Mouse (Mus musculus) limb, embryonic 12.5 days (tissue): Measurements from ENCODE around the gene Cdk10. TPM values are rescaled to one million over a fixed set of nuclear protein-coding genes. Genes with fewer than 3 reads are reported as not detected.
"Not testable (repeated sequence)": the region's sequence is repeated elsewhere in the genome, so short reads cannot be mapped to it uniquely, and the experiment has no call there.

ENCODE experiments used
- ATAC-seq: fragments of 200-750 bp; cut with Nextera tagmentation; 2 replicates; pipeline ENCODE4 v1.8.0; 2017; ENCODE audit warnings: low read depth, moderate TSS enrichment; ENCODE audit not compliant: insufficient number of reproducible peaks, insufficient read depth, low FRiP score, low TSS enrichment
- H3K27ac ChIP-seq: fragments of 300-500 bp; sonication (generic); 2 replicates; pipeline ENCODE4 v1.5.1; 2016; ENCODE audit warnings: mild to moderate bottlenecking, moderate library complexity
- H3K27me3 ChIP-seq: fragments of 300-500 bp; sonication (generic); 2 replicates; pipeline ENCODE4 v1.6.1; 2016; ENCODE audit warnings: mild to moderate bottlenecking, moderate library complexity
- H3K36me3 ChIP-seq: fragments of 300-500 bp; sonication (generic); 2 replicates; pipeline ENCODE4 v1.6.1; 2016; ENCODE audit warnings: mild to moderate bottlenecking, moderate library complexity
- H3K4me1 ChIP-seq: fragments of 300-500 bp; sonication (generic); replicated peaks from 2 replicates; pipeline ENCODE4 v1.6.1; 2016
- H3K4me2 ChIP-seq: fragments of 300-500 bp; sonication (generic); 2 replicates; pipeline ENCODE4 v1.6.1; 2016; ENCODE audit warnings: mild to moderate bottlenecking, moderate library complexity
- H3K4me3 ChIP-seq: fragments of 300-500 bp; sonication (generic); replicated peaks from 2 replicates; pipeline ENCODE4 v1.5.1; 2016; ENCODE audit warnings: mild to moderate bottlenecking
- H3K9ac ChIP-seq: fragments of 300-500 bp; sonication (generic); replicated peaks from 2 replicates; pipeline ENCODE4 v1.6.1; 2016; ENCODE audit warnings: mild to moderate bottlenecking, moderate library complexity
- H3K9me3 ChIP-seq: fragments of 300-500 bp; sonication (generic); 2 replicates; pipeline ENCODE4 v1.6.1; 2016; ENCODE audit warnings: mild to moderate bottlenecking, moderate library complexity
- WGBS: fragments of 180-500 bp; shearing (Covaris S2); methylation state at CpG from one replicate; pipeline ENCODE4 v1.1.7; 2016; 5-methylcytosine and 5-hydroxymethylcytosine counted together
- polyA plus RNA-seq: library from polyadenylated mRNA; unstranded; fragments of >200 nt; fragmentation: Nextera tagmentation; extraction: Ambion mirVana; gene quantifications from 2 replicates; pipeline ENCODE4 v1.2.1, GENCODE M21; 2016

Gene Cdk10
- polyA plus RNA-seq, 1 experiment from 2014 or later = 36.6 TPM

GRCm38 (mm10) chr8:123203571-123203970 lies 21.1 kb upstream of the Cdk10 start:
- Histone ChIP-seq H3K4me1 (no peaks in the 10 kb centered on the region), H3K9me3 (no peaks in the 10 kb centered on the region), H3K27ac (no peak overlapping the region), H3K27me3 (no peaks in the 10 kb centered on the region), H3K36me3 (peaks cover 48% of the 10 kb centered on the region), H3K4me2 (no peak overlapping the region), H3K4me3 (no peak overlapping the region), H3K9ac (no peak overlapping the region)
- WGBS = 87% methylated on average over 3 of the region's 3 CpGs
- ATAC-seq = no peak

GRCm38 (mm10) chr8:123211876-123212275 lies 12.8 kb upstream of the Cdk10 start:
- H3K27ac ChIP-seq = no peak overlapping the region
- peaks cover 17% of the 10 kb centered on the region for H3K4me1 ChIP-seq
- ATAC-seq = no peak
- no peaks in the 10 kb centered on the region for H3K27me3 ChIP-seq
- peak overlapping the region; percentile 90 for H3K4me2 ChIP-seq
- 48% methylated on average over 10 of the region's 10 CpGs for WGBS
- H3K36me3 ChIP-seq = peaks cover 38% of the 10 kb centered on the region
- no peaks in the 10 kb centered on the region for H3K9me3 ChIP-seq
- H3K9ac ChIP-seq = peak overlapping the region; percentile 92
- H3K4me3 ChIP-seq = peak overlapping the region; percentile 98

- peak within 1 kb of the TSS; percentile 98 for H3K4me3 ChIP-seq
- H3K27me3 ChIP-seq = no peaks in the 10 kb centered on the region
- under 1% methylated on average over 76 of the region's 76 CpGs for WGBS
- H3K9me3 ChIP-seq = no peaks in the 10 kb centered on the region
- H3K4me2 ChIP-seq = peak within 1 kb of the TSS; percentile 90
- peaks cover 17% of the 10 kb centered on the region for H3K4me1 ChIP-seq
- peaks cover 32% of the 10 kb centered on the region for H3K36me3 ChIP-seq
- H3K9ac ChIP-seq = peak within 1 kb of the TSS; percentile 92
- H3K27ac ChIP-seq = peak within 1 kb of the TSS; percentile 53
- ATAC-seq = peak; percentile 91
Measured at GRCm38 (mm10) chr8:123212321-123213117, 12.1 kb upstream of the Cdk10 start, which contains the start of the genes Chmp1a and Spata33. Gene Chmp1a, minus strand, starts transcription at chr8:123212763. Gene Spata33, plus strand, starts transcription at chr8:123212832.

GRCm38 (mm10) chr8:123213118-123213772 lies 11.4 kb upstream of the Cdk10 start:
- Histone ChIP-seq H3K9ac (peak overlapping the region; percentile 65), H3K27me3 (no peaks in the 10 kb centered on the region), H3K9me3 (no peaks in the 10 kb centered on the region), H3K4me1 (peaks cover 17% of the 10 kb centered on the region), H3K36me3 (peaks cover 25% of the 10 kb centered on the region), H3K4me2 (peak overlapping the region; percentile 90), H3K4me3 (peak overlapping the region; percentile 98), H3K27ac (peak overlapping the region; percentile 53)
- ATAC-seq = no peak; the same call in none of the 2 replicates
- 13% methylated on average over 22 of the region's 22 CpGs for WGBS

- no peak overlapping the region for H3K27ac ChIP-seq
- WGBS = 80% methylated on average over 3 of the region's 3 CpGs
- ATAC-seq = no peak
- H3K9ac ChIP-seq = no peak overlapping the region
- no peaks in the 10 kb centered on the region for H3K9me3 ChIP-seq
- no peaks in the 10 kb centered on the region for H3K27me3 ChIP-seq
- peaks cover 3% of the 10 kb centered on the region; the same call in 1 of the 2 replicates for H3K36me3 ChIP-seq
- no peak overlapping the region for H3K4me3 ChIP-seq
- peaks cover 17% of the 10 kb centered on the region for H3K4me1 ChIP-seq
- no peak overlapping the region for H3K4me2 ChIP-seq
Measured at GRCm38 (mm10) chr8:123215430-123215829, 9.2 kb upstream of the Cdk10 start.

GRCm38 (mm10) chr8:123220917-123221316 lies 3.7 kb upstream of the Cdk10 start:
- Histone ChIP-seq H3K27ac (no peak overlapping the region), H3K9ac (no peak overlapping the region), H3K9me3 (no peaks in the 10 kb centered on the region), H3K36me3 (no peaks in the 10 kb centered on the region), H3K4me2 (no peak overlapping the region), H3K4me3 (no peak overlapping the region), H3K27me3 (no peaks in the 10 kb centered on the region), H3K4me1 (peaks cover 13% of the 10 kb centered on the region)
- 86% methylated on average over 1 of the region's 1 CpGs for WGBS
- no peak for ATAC-seq

GRCm38 (mm10) chr8:123228416-123228815 lies 3.8 kb downstream of the Cdk10 start:
- ATAC-seq = no peak
- H3K9me3 ChIP-seq = no peaks in the 10 kb centered on the region
- H3K36me3 ChIP-seq = peaks cover 32% of the 10 kb centered on the region
- H3K27ac ChIP-seq = no peak overlapping the region
- no peak overlapping the region for H3K4me3 ChIP-seq
- 100% methylated on average over 1 of the region's 1 CpGs for WGBS
- peaks cover 13% of the 10 kb centered on the region for H3K4me1 ChIP-seq
- peaks cover 15% of the 10 kb centered on the region for H3K27me3 ChIP-seq
- no peak overlapping the region for H3K9ac ChIP-seq
- H3K4me2 ChIP-seq = no peak overlapping the region

- Histone ChIP-seq H3K36me3 (peaks cover 32% of the 10 kb centered on the region), H3K27me3 (peaks cover 34% of the 10 kb centered on the region)
- not testable (repeated sequence) for ATAC-seq, H3K9me3 ChIP-seq, H3K4me1 ChIP-seq, H3K4me3 ChIP-seq, H3K9ac ChIP-seq, H3K4me2 ChIP-seq, H3K27ac ChIP-seq
- WGBS = 85% methylated on average over 11 of the region's 11 CpGs
Measured at GRCm38 (mm10) chr8:123230326-123230725, 5.7 kb downstream of the Cdk10 start.

- 53% methylated on average over 5 of the region's 5 CpGs for WGBS
- no peak overlapping the region for H3K27ac ChIP-seq
- no peaks in the 10 kb centered on the region for H3K9me3 ChIP-seq
- H3K4me3 ChIP-seq = no peak overlapping the region
- H3K4me1 ChIP-seq = peaks cover 7% of the 10 kb centered on the region
- peaks cover 48% of the 10 kb centered on the region for H3K27me3 ChIP-seq
- no peak overlapping the region for H3K4me2 ChIP-seq
- peaks cover 32% of the 10 kb centered on the region for H3K36me3 ChIP-seq
- ATAC-seq = no peak
- no peak overlapping the region for H3K9ac ChIP-seq
Measured at GRCm38 (mm10) chr8:123231742-123232141, 7.1 kb downstream of the Cdk10 start.

GRCm38 (mm10) chr8:123232553-123232952 lies 7.9 kb downstream of the Cdk10 start:
- Histone ChIP-seq H3K4me1 (peaks cover 7% of the 10 kb centered on the region), H3K9me3 (no peaks in the 10 kb centered on the region), H3K4me3 (no peak overlapping the region), H3K4me2 (no peak overlapping the region), H3K9ac (no peak overlapping the region), H3K36me3 (peaks cover 24% of the 10 kb centered on the region), H3K27me3 (peaks cover 49% of the 10 kb centered on the region), H3K27ac (no peak overlapping the region)
- ATAC-seq = no peak
- 30% methylated on average over 7 of the region's 7 CpGs for WGBS

- WGBS = 53% methylated on average over 13 of the region's 13 CpGs
- H3K9ac ChIP-seq = no peak overlapping the region
- H3K9me3 ChIP-seq = no peaks in the 10 kb centered on the region
- no peak for ATAC-seq
- H3K27ac ChIP-seq = no peak overlapping the region
- H3K36me3 ChIP-seq = peaks cover 17% of the 10 kb centered on the region
- H3K4me3 ChIP-seq = no peak overlapping the region
- H3K27me3 ChIP-seq = peaks cover 49% of the 10 kb centered on the region
- no peak overlapping the region for H3K4me2 ChIP-seq
- peaks cover 7% of the 10 kb centered on the region for H3K4me1 ChIP-seq
Measured at GRCm38 (mm10) chr8:123233300-123233699, 8.7 kb downstream of the Cdk10 start.
